Mouse (Mus musculus): ENCODE data around the gene Soga1. TPM values are rescaled to one million over a fixed set of nuclear protein-coding genes. Genes with fewer than 3 reads are reported as not detected.

Soga1 gene
- polyA plus RNA-seq, 1 experiment from 2014 or later = 0.65 TPM

GRCm38 (mm10) chr2:156987316-156987715 lies 91.7 kb downstream of the Soga1 start:
- no peak for DNase-seq (ENCODE audit: low spot score)
- H3K4me1 ChIP-seq (replicated peaks; ENCODE audit: control insufficient read depth, insufficient read depth) = 0 out of 2 replicates have a peak, but pooled peaks cover 5% of the 10 kb centered on the region
- no peak overlapping the region for H3K27ac ChIP-seq (replicated peaks)
- no peak overlapping the region for H3K4me2 ChIP-seq (replicated peaks; ENCODE audit: low read depth)
- no peak for ATAC-seq (ENCODE audit: low FRiP score, low TSS enrichment)
- no peaks in the 10 kb centered on the region for H3K9me3 ChIP-seq (ENCODE audit: control insufficient read depth, low read length)
- WGBS = 60% methylated on average over 3 of the region's 3 CpGs
- H3K9ac ChIP-seq (ENCODE audit: low read length) = no peak overlapping the region
- no peak overlapping the region for H3K4me3 ChIP-seq (ENCODE audit: low read depth, low read length)
- no peak for TF ChIP-seq CTCF (IDR thresholded peaks at IDR 0.05; ENCODE audit: low read depth)
- H3K36me3 ChIP-seq (ENCODE audit: control insufficient read depth, insufficient read depth, low read length) = no peaks in the 10 kb centered on the region
- no peaks in the 10 kb centered on the region for H3K27me3 ChIP-seq (ENCODE audit: control insufficient read depth, insufficient read depth, low read length)

GRCm38 (mm10) chr2:156982864-156983263 lies 96.2 kb downstream of the Soga1 start:
- H3K4me2 ChIP-seq (replicated peaks; ENCODE audit: low read depth) = no peak overlapping the region
- H3K9ac ChIP-seq (ENCODE audit: low read length) = no peak overlapping the region
- H3K36me3 ChIP-seq (ENCODE audit: control insufficient read depth, insufficient read depth, low read length) = no peaks in the 10 kb centered on the region
- peak overlapping the region; percentile 61; the same call in 1 of the 2 replicates for H3K27ac ChIP-seq (replicated peaks)
- DNase-seq (ENCODE audit: low spot score) = peak; percentile 37
- no peaks in the 10 kb centered on the region for H3K27me3 ChIP-seq (ENCODE audit: control insufficient read depth, insufficient read depth, low read length)
- no peaks in the 10 kb centered on the region for H3K4me1 ChIP-seq (replicated peaks; ENCODE audit: control insufficient read depth, insufficient read depth)
- no peak overlapping the region for H3K4me3 ChIP-seq (ENCODE audit: low read depth, low read length)
- TF ChIP-seq EP300 (optimal IDR thresholded peaks at IDR 0.05) (no peak), CTCF (IDR thresholded peaks at IDR 0.05; ENCODE audit: low read depth) (no peak)
- no peaks in the 10 kb centered on the region for H3K9me3 ChIP-seq (ENCODE audit: control insufficient read depth, low read length)
- WGBS = 41% methylated on average over 2 of the region's 2 CpGs
- ATAC-seq (ENCODE audit: low FRiP score, low TSS enrichment) = peak; percentile 89

- no peak overlapping the region for H3K9ac ChIP-seq (ENCODE audit: low read length)
- ATAC-seq (ENCODE audit: low FRiP score, low TSS enrichment) = no peak
- no peak overlapping the region for H3K27ac ChIP-seq (replicated peaks)
- no peak overlapping the region for H3K4me2 ChIP-seq (replicated peaks; ENCODE audit: low read depth)
- H3K4me3 ChIP-seq (ENCODE audit: low read depth, low read length) = no peak overlapping the region
- no peak for TF ChIP-seq CTCF (IDR thresholded peaks at IDR 0.05; ENCODE audit: low read depth)
- no peak for TF ChIP-seq EP300 (optimal IDR thresholded peaks at IDR 0.05)
- no peaks in the 10 kb centered on the region for H3K27me3 ChIP-seq (ENCODE audit: control insufficient read depth, insufficient read depth, low read length)
- no peaks in the 10 kb centered on the region for H3K4me1 ChIP-seq (replicated peaks; ENCODE audit: control insufficient read depth, insufficient read depth)
- no peaks in the 10 kb centered on the region for H3K36me3 ChIP-seq (ENCODE audit: control insufficient read depth, insufficient read depth, low read length)
- 78% methylated on average over 4 of the region's 4 CpGs for WGBS
- H3K9me3 ChIP-seq (ENCODE audit: control insufficient read depth, low read length) = no peaks in the 10 kb centered on the region
- no peak for DNase-seq (ENCODE audit: low spot score)
These were observed 97.8 kb downstream of the Soga1 start for GRCm38 (mm10) chr2:156981291-156981690.

- no peak overlapping the region for H3K9ac ChIP-seq (ENCODE audit: low read length)
- H3K27ac ChIP-seq (replicated peaks) = no peak overlapping the region
- ATAC-seq (ENCODE audit: low FRiP score, low TSS enrichment) = no peak
- no peaks in the 10 kb centered on the region for H3K27me3 ChIP-seq (ENCODE audit: control insufficient read depth, insufficient read depth, low read length)
- no peak overlapping the region for H3K4me3 ChIP-seq (ENCODE audit: low read depth, low read length)
- no peak for DNase-seq (ENCODE audit: low spot score)
- H3K36me3 ChIP-seq (ENCODE audit: control insufficient read depth, insufficient read depth, low read length) = no peaks in the 10 kb centered on the region
- H3K4me1 ChIP-seq (replicated peaks; ENCODE audit: control insufficient read depth, insufficient read depth) = no peaks in the 10 kb centered on the region
- TF ChIP-seq CTCF (IDR thresholded peaks at IDR 0.05; ENCODE audit: low read depth) (no peak), EP300 (optimal IDR thresholded peaks at IDR 0.05) (no peak)
- no peak overlapping the region for H3K4me2 ChIP-seq (replicated peaks; ENCODE audit: low read depth)
- H3K9me3 ChIP-seq (ENCODE audit: control insufficient read depth, low read length) = no peaks in the 10 kb centered on the region
- WGBS = 59% methylated on average over 2 of the region's 2 CpGs
These were observed 99.0 kb downstream of the Soga1 start for GRCm38 (mm10) chr2:156980059-156980458.

- H3K27me3 ChIP-seq (ENCODE audit: control insufficient read depth, insufficient read depth, low read length) = no peaks in the 10 kb centered on the region
- H3K4me2 ChIP-seq (replicated peaks; ENCODE audit: low read depth) = no peak overlapping the region
- DNase-seq (ENCODE audit: low spot score) (no peak), ATAC-seq (ENCODE audit: low FRiP score, low TSS enrichment) (no peak)
- H3K4me1 ChIP-seq (replicated peaks; ENCODE audit: control insufficient read depth, insufficient read depth) = no peaks in the 10 kb centered on the region
- no peak for TF ChIP-seq EP300 (optimal IDR thresholded peaks at IDR 0.05)
- no peak overlapping the region for H3K9ac ChIP-seq (ENCODE audit: low read length)
- no peak overlapping the region for H3K4me3 ChIP-seq (ENCODE audit: low read depth, low read length)
- H3K9me3 ChIP-seq (ENCODE audit: control insufficient read depth, low read length) = no peaks in the 10 kb centered on the region
- no peaks in the 10 kb centered on the region for H3K36me3 ChIP-seq (ENCODE audit: control insufficient read depth, insufficient read depth, low read length)
- H3K27ac ChIP-seq (replicated peaks) = no peak overlapping the region
These were observed 102.3 kb downstream of the Soga1 start for GRCm38 (mm10) chr2:156976711-156977110.

- no peak overlapping the region for H3K9ac ChIP-seq (ENCODE audit: low read length)
- WGBS = 45% methylated on average over 2 of the region's 2 CpGs
- no peak for ATAC-seq (ENCODE audit: low FRiP score, low TSS enrichment)
- H3K4me1 ChIP-seq (replicated peaks; ENCODE audit: control insufficient read depth, insufficient read depth) = no peaks in the 10 kb centered on the region
- H3K27ac ChIP-seq (replicated peaks) = no peak overlapping the region
- no peaks in the 10 kb centered on the region for H3K36me3 ChIP-seq (ENCODE audit: control insufficient read depth, insufficient read depth, low read length)
- TF ChIP-seq CTCF (IDR thresholded peaks at IDR 0.05; ENCODE audit: low read depth) (no peak), EP300 (optimal IDR thresholded peaks at IDR 0.05) (no peak)
- DNase-seq (ENCODE audit: low spot score) = no peak
- no peaks in the 10 kb centered on the region for H3K9me3 ChIP-seq (ENCODE audit: control insufficient read depth, low read length)
- no peak overlapping the region for H3K4me3 ChIP-seq (ENCODE audit: low read depth, low read length)
- H3K4me2 ChIP-seq (replicated peaks; ENCODE audit: low read depth) = no peak overlapping the region
- no peaks in the 10 kb centered on the region for H3K27me3 ChIP-seq (ENCODE audit: control insufficient read depth, insufficient read depth, low read length)
These were observed 104.1 kb downstream of the Soga1 start for GRCm38 (mm10) chr2:156974967-156975366.

All from stomach, postnatal 0 days (tissue).